Mouse (Mus musculus) T-helper 17 cell (primary cell): Measurements from ENCODE around the gene Ucp2.

Experiments
- in situ Hi-C, 2 experiments: fragments of 300-600 bp; cut with MboI, MseI; formaldehyde crosslinking; loops; 1 replicate in 1 of 2; 2 replicates in 1 of 2; pipeline ENCODE4 v1.15.1; 2025; ENCODE audit warnings: high pct_unique_total_duplicates in 2 of 2

Gene Ucp2

GRCm38 (mm10) chr7:100493117-100493483 lies at the start of gene Ucp2:
Gene Ucp2 (plus strand): TSS chr7:100493337.
- in situ Hi-C loops, result no loop called here

GRCm38 (mm10) chr7:100443728-100444127 lies 49.4 kb upstream of the Ucp2 start:
- in situ Hi-C loops, result no loop called here

- in situ Hi-C loops, result no loop called here
These were observed 46.9 kb upstream of the Ucp2 start for GRCm38 (mm10) chr7:100446271-100446670.

GRCm38 (mm10) chr7:100448530-100448929 lies 44.6 kb upstream of the Ucp2 start:
- in situ Hi-C loops, result no loop called here

- in situ Hi-C loops, result no loop called here
These were observed 44.2 kb upstream of the Ucp2 start for GRCm38 (mm10) chr7:100448985-100449384.

- in situ Hi-C loops, result loop anchor here in 1 of 2 experiments (10.0 kb wide), 1 partner anchor 1763 kb away; no protein-coding TSS in a partner anchor
These were observed 35.0 kb upstream of the Ucp2 start for GRCm38 (mm10) chr7:100458153-100458552.

- in situ Hi-C loops, result loop anchor here in 1 of 2 experiments (10.0 kb wide), 1 partner anchor 1765 kb away; no protein-coding TSS in a partner anchor
These were observed 33.3 kb upstream of the Ucp2 start for GRCm38 (mm10) chr7:100459862-100460261.

GRCm38 (mm10) chr7:100461621-100462151 lies 31.5 kb upstream of the Ucp2 start:
- in situ Hi-C loops, result no loop called here

- in situ Hi-C loops, result no loop called here
These were observed 29.9 kb upstream of the Ucp2 start for GRCm38 (mm10) chr7:100463194-100463593.

GRCm38 (mm10) chr7:100463757-100464156 lies 29.4 kb upstream of the Ucp2 start:
- in situ Hi-C loops, result no loop called here

GRCm38 (mm10) chr7:100464248-100464647 lies 28.9 kb upstream of the Ucp2 start:
- in situ Hi-C loops, result no loop called here

GRCm38 (mm10) chr7:100465248-100465647 lies 27.9 kb upstream of the Ucp2 start:
- in situ Hi-C loops, result no loop called here

- in situ Hi-C loops, result no loop called here
These were observed 27.4 kb upstream of the Ucp2 start for GRCm38 (mm10) chr7:100465656-100466309.

GRCm38 (mm10) chr7:100466781-100467510 lies 26.2 kb upstream of the Ucp2 start:
- in situ Hi-C loops, result no loop called here

GRCm38 (mm10) chr7:100468761-100469160 lies 24.4 kb upstream of the Ucp2 start:
- in situ Hi-C loops, result no loop called here

- in situ Hi-C loops, result no loop called here
These were observed 23.6 kb upstream of the Ucp2 start for GRCm38 (mm10) chr7:100469502-100469901.

GRCm38 (mm10) chr7:100470796-100471406 lies 22.2 kb upstream of the Ucp2 start:
- in situ Hi-C loops, result no loop called here

- in situ Hi-C loops, result no loop called here
These were observed 21.7 kb upstream of the Ucp2 start for GRCm38 (mm10) chr7:100471407-100471797.

- in situ Hi-C loops, result no loop called here
These were observed 20.4 kb upstream of the Ucp2 start, which contains the start of gene Ucp3 for GRCm38 (mm10) chr7:100472777-100473176. Gene Ucp3 (plus strand): TSS chr7:100472990.

- in situ Hi-C loops, result no loop called here
These were observed 19.2 kb upstream of the Ucp2 start for GRCm38 (mm10) chr7:100473846-100474454.

GRCm38 (mm10) chr7:100474680-100475079 lies 18.5 kb upstream of the Ucp2 start:
- in situ Hi-C loops, result no loop called here
